Mouse (Mus musculus): Measurements from ENCODE around the gene Trp53rkb.

DNA sequence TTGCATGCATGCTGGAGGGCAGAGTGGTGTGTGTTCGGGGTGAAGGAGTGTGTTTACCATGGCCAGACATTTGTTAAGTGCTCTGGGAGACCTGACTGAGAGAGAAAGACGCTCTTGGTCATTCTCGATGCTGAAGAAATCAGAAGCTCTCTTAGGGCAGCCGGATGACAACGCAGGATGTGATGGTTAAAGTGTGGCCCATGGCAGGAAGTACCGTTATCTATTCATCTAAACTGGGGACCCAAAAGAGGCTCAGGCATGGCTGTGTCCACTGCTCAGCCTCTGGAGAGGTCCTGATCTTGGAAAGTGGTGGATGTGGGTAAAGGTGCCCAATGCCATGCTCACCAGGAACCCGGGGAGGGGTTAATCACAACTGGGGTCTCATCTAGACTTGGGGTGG, 37.6 kb upstream of the Trp53rkb start:
- TF ChIP-seq CTCF (IDR thresholded peaks at IDR 0.05; ENCODE audit: low read depth) (no peak), EP300 (IDR thresholded peaks at IDR 0.05; ENCODE audit: low read depth) (no peak)
